Mouse (Mus musculus): ENCODE data around the gene Ccdc148. TPM values are rescaled to one million over a fixed set of nuclear protein-coding genes. Genes with fewer than 3 reads are reported as not detected.

Ccdc148 gene
- polyA plus RNA-seq, 1 experiment from 2014 or later, result 0.51 TPM

- no peaks in the 10 kb centered on the region for H3K36me3 ChIP-seq (ENCODE audit: control insufficient read depth, insufficient read depth, low read length)
- H3K27me3 ChIP-seq (replicated peaks; ENCODE audit: control insufficient read depth, insufficient read depth, low read length), result no peaks in the 10 kb centered on the region
- no peak for DNase-seq (ENCODE audit: low spot score)
- no peak for ATAC-seq (replicated peaks; ENCODE audit: low FRiP score, low TSS enrichment, low read depth)
- H3K9me3 ChIP-seq (ENCODE audit: control insufficient read depth, low read length), result no peaks in the 10 kb centered on the region
- no peaks in the 10 kb centered on the region for H3K4me1 ChIP-seq (replicated peaks; ENCODE audit: control insufficient read depth, insufficient read depth, low read length)
- WGBS, result 90% methylated on average over 6 of the region's 6 CpGs
- no peak overlapping the region for H3K9ac ChIP-seq (ENCODE audit: low read length)
- H3K4me2 ChIP-seq (ENCODE audit: low read length), result no peak overlapping the region
- H3K4me3 ChIP-seq (ENCODE audit: low read depth, low read length), result no peak overlapping the region
- H3K27ac ChIP-seq (ENCODE audit: low read depth), result no peak overlapping the region
Observed at GRCm38 (mm10) chr2:59034281-59034680, 126.2 kb downstream of the Ccdc148 start.

- no peaks in the 10 kb centered on the region for H3K27me3 ChIP-seq (replicated peaks; ENCODE audit: control insufficient read depth, insufficient read depth, low read length)
- WGBS, result 82% methylated on average over 3 of the region's 3 CpGs
- H3K4me3 ChIP-seq (ENCODE audit: low read depth, low read length), result no peak overlapping the region
- H3K4me1 ChIP-seq (replicated peaks; ENCODE audit: control insufficient read depth, insufficient read depth, low read length), result no peaks in the 10 kb centered on the region
- no peak overlapping the region for H3K9ac ChIP-seq (ENCODE audit: low read length)
- no peaks in the 10 kb centered on the region for H3K9me3 ChIP-seq (ENCODE audit: control insufficient read depth, low read length)
- no peak overlapping the region for H3K27ac ChIP-seq (ENCODE audit: low read depth)
- ATAC-seq (replicated peaks; ENCODE audit: low FRiP score, low TSS enrichment, low read depth) (no peak), DNase-seq (ENCODE audit: low spot score) (no peak)
- no peak overlapping the region for H3K4me2 ChIP-seq (ENCODE audit: low read length)
- no peaks in the 10 kb centered on the region for H3K36me3 ChIP-seq (ENCODE audit: control insufficient read depth, insufficient read depth, low read length)
Observed at GRCm38 (mm10) chr2:59024558-59024957, 135.9 kb downstream of the Ccdc148 start.

DNA sequence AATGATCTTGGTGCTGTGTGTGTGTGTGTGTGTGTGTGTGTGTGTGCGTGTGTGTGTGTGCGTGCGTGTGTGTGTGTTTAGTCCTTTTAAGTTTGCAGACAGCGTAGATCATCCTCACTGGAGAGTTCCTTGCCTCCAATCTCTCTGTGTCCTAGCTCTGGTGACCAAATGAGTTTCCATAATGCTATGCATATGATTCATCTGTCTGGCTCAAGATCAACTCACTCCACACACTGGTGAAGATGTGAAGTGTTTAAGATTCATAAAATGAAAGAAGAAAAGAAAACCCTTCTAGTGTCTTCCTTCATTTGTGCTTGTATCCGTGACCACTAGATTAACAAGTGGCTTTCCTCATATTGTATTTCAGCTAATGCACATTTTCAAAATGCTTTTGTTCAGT is 153.1 kb downstream of the Ccdc148 start:
- no peaks in the 10 kb centered on the region for H3K4me1 ChIP-seq (replicated peaks; ENCODE audit: control insufficient read depth, insufficient read depth, low read length)
- no peak for ATAC-seq (replicated peaks; ENCODE audit: low FRiP score, low TSS enrichment, low read depth)
- no peak overlapping the region for H3K4me2 ChIP-seq (ENCODE audit: low read length)
- H3K27me3 ChIP-seq (replicated peaks; ENCODE audit: control insufficient read depth, insufficient read depth, low read length), result no peaks in the 10 kb centered on the region
- H3K36me3 ChIP-seq (ENCODE audit: control insufficient read depth, insufficient read depth, low read length), result no peaks in the 10 kb centered on the region
- H3K4me3 ChIP-seq (ENCODE audit: low read depth, low read length), result no peak overlapping the region
- no peak for DNase-seq (ENCODE audit: low spot score)
- WGBS, result 87% methylated on average over 5 of the region's 5 CpGs
- no peak overlapping the region for H3K9ac ChIP-seq (ENCODE audit: low read length)
- no peak overlapping the region for H3K27ac ChIP-seq (ENCODE audit: low read depth)
- H3K9me3 ChIP-seq (ENCODE audit: control insufficient read depth, low read length), result no peaks in the 10 kb centered on the region

- Histone ChIP-seq H3K4me1 (replicated peaks; ENCODE audit: control insufficient read depth, insufficient read depth, low read length) (no peaks in the 10 kb centered on the region), H3K4me2 (ENCODE audit: low read length) (no peak overlapping the region), H3K9ac (ENCODE audit: low read length) (no peak overlapping the region), H3K4me3 (ENCODE audit: low read depth, low read length) (no peak overlapping the region), H3K9me3 (ENCODE audit: control insufficient read depth, low read length) (no peaks in the 10 kb centered on the region), H3K36me3 (ENCODE audit: control insufficient read depth, insufficient read depth, low read length) (no peaks in the 10 kb centered on the region), H3K27me3 (replicated peaks; ENCODE audit: control insufficient read depth, insufficient read depth, low read length) (no peaks in the 10 kb centered on the region), H3K27ac (ENCODE audit: low read depth) (no peak overlapping the region)
- WGBS, result 79% methylated on average over 8 of the region's 8 CpGs
- DNase-seq (ENCODE audit: low spot score) (no peak), ATAC-seq (replicated peaks; ENCODE audit: low FRiP score, low TSS enrichment, low read depth) (no peak)
Observed at GRCm38 (mm10) chr2:59006567-59007340, 153.7 kb downstream of the Ccdc148 start.

GRCm38 (mm10) chr2:58997151-58997550 is 163.3 kb downstream of the Ccdc148 start:
- Histone ChIP-seq H3K4me2 (ENCODE audit: low read length) (no peak overlapping the region), H3K9me3 (ENCODE audit: control insufficient read depth, low read length) (no peaks in the 10 kb centered on the region), H3K27ac (ENCODE audit: low read depth) (no peak overlapping the region), H3K36me3 (ENCODE audit: control insufficient read depth, insufficient read depth, low read length) (no peaks in the 10 kb centered on the region), H3K27me3 (replicated peaks; ENCODE audit: control insufficient read depth, insufficient read depth, low read length) (no peaks in the 10 kb centered on the region), H3K9ac (ENCODE audit: low read length) (no peak overlapping the region), H3K4me3 (ENCODE audit: low read depth, low read length) (no peak overlapping the region), H3K4me1 (replicated peaks; ENCODE audit: control insufficient read depth, insufficient read depth, low read length) (no peaks in the 10 kb centered on the region)
- no peak for ATAC-seq (replicated peaks; ENCODE audit: low FRiP score, low TSS enrichment, low read depth)
- no peak for DNase-seq (ENCODE audit: low spot score)
- WGBS, result 80% methylated on average over 2 of the region's 2 CpGs

DNA sequence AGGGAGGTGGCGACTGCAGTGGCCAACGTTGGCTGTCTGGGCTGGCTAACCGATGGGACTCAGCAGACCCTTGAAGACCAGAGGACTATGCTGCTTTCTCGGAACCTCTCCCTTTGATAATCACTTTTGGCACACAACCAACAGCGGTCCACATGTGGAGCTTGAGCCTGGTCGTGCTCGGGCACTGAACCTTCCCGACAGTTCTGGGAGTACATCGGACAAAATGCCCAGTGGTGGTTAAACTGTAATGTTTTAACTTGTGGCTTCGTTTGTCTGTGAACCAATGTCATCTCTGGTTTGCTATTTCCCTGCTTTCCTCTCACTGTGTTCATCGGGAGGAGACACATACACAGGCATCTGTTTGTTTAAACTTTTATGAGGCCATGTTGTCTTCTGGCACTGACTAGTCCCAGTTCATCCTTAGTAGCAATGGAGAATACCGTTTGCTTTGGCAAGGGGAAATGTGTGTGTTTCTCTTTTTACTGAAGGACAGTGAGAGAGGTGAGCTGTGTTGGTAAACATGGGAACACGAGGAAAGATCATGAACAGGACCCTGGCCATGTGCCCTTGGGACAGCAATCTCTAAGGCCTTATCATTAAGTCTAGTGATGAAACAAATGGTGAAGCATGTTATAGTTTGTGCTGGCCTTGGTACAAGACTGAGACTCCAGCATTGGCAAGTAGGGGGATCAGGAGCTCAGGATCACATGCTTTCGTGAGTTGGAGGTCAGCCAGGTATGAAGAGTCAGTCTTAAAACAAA is 167.9 kb downstream of the Ccdc148 start:
- Histone ChIP-seq H3K4me1 (replicated peaks; ENCODE audit: control insufficient read depth, insufficient read depth, low read length) (no peaks in the 10 kb centered on the region), H3K9ac (ENCODE audit: low read length) (no peak overlapping the region), H3K36me3 (ENCODE audit: control insufficient read depth, insufficient read depth, low read length) (no peaks in the 10 kb centered on the region), H3K4me2 (ENCODE audit: low read length) (no peak overlapping the region), H3K4me3 (ENCODE audit: low read depth, low read length) (no peak overlapping the region), H3K9me3 (ENCODE audit: control insufficient read depth, low read length) (no peaks in the 10 kb centered on the region), H3K27me3 (replicated peaks; ENCODE audit: control insufficient read depth, insufficient read depth, low read length) (no peaks in the 10 kb centered on the region), H3K27ac (ENCODE audit: low read depth) (no peak overlapping the region)
- WGBS, result 77% methylated on average over 14 of the region's 14 CpGs
- no peak for DNase-seq (ENCODE audit: low spot score)
- ATAC-seq (replicated peaks; ENCODE audit: low FRiP score, low TSS enrichment, low read depth), result no peak

GRCm38 (mm10) chr2:58978095-58978494 is 182.4 kb downstream of the Ccdc148 start:
- H3K27me3 ChIP-seq (replicated peaks; ENCODE audit: control insufficient read depth, insufficient read depth, low read length), result no peaks in the 10 kb centered on the region
- H3K9ac ChIP-seq (ENCODE audit: low read length), result no peak overlapping the region
- ATAC-seq (replicated peaks; ENCODE audit: low FRiP score, low TSS enrichment, low read depth) (no peak), DNase-seq (ENCODE audit: low spot score) (no peak)
- 85% methylated on average over 7 of the region's 7 CpGs for WGBS
- H3K4me3 ChIP-seq (ENCODE audit: low read depth, low read length), result no peak overlapping the region
- H3K27ac ChIP-seq (ENCODE audit: low read depth), result no peak overlapping the region
- H3K4me2 ChIP-seq (ENCODE audit: low read length), result no peak overlapping the region
- H3K4me1 ChIP-seq (replicated peaks; ENCODE audit: control insufficient read depth, insufficient read depth, low read length), result no peaks in the 10 kb centered on the region
- H3K36me3 ChIP-seq (ENCODE audit: control insufficient read depth, insufficient read depth, low read length), result no peaks in the 10 kb centered on the region
- no peaks in the 10 kb centered on the region for H3K9me3 ChIP-seq (ENCODE audit: control insufficient read depth, low read length)

DNA sequence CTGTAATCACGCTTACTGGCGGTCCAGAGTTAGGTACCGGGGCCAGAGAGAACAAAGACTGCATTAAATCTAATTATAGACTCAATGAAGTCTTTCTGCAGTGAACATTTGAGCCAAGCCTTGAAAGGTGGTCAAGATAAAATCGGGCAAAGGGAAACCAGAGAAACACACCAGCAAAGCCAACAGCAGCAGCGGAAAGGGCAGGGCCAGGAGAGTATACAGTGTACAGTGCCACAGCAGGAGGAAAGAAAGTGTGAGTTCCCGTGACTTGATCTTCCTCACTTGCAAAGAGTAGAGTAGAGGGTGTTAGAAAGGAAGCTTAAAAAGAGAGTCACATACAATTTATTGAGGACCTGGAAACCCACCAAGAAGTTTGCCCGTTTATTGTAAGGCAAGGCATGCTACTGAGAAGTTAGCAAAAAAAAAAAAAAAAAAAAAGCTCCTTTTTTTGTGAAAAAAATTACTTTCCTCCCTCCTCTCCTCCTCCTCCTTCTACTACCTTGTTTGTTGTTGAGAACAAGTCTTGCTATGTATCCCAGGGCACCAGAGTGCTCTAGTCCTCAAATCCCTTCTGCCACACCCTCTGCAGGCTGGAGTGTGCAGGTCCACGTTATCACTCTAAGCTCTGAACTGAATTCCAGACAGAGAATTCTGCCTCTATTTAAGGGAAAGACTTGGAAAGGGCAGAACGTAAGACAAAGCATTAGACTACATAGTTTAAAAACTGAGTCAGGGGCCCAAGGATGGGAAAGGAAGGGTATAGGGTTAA is 188.8 kb downstream of the Ccdc148 start:
- Histone ChIP-seq H3K27ac (ENCODE audit: low read depth) (no peak overlapping the region), H3K4me2 (ENCODE audit: low read length) (no peak overlapping the region), H3K4me1 (replicated peaks; ENCODE audit: control insufficient read depth, insufficient read depth, low read length) (no peaks in the 10 kb centered on the region), H3K9ac (ENCODE audit: low read length) (no peak overlapping the region), H3K9me3 (ENCODE audit: control insufficient read depth, low read length) (no peaks in the 10 kb centered on the region), H3K27me3 (replicated peaks; ENCODE audit: control insufficient read depth, insufficient read depth, low read length) (no peaks in the 10 kb centered on the region), H3K36me3 (ENCODE audit: control insufficient read depth, insufficient read depth, low read length) (no peaks in the 10 kb centered on the region), H3K4me3 (ENCODE audit: low read depth, low read length) (no peak overlapping the region)
- DNase-seq (ENCODE audit: low spot score), result no peak
- no peak for ATAC-seq (replicated peaks; ENCODE audit: low FRiP score, low TSS enrichment, low read depth)
- WGBS, result 74% methylated on average over 9 of the region's 9 CpGs
